Mouse (Mus musculus) left cerebral cortex, postnatal 10 days (tissue): ENCODE data around the gene Hsd3b5. TPM values are rescaled to one million over a fixed set of nuclear protein-coding genes. Genes with fewer than 3 reads are reported as not detected.
"Not testable (repeated sequence)": the region's sequence is repeated elsewhere in the genome, so short reads cannot be mapped to it uniquely, and the experiment has no call there.

ENCODE experiments used
- DNase-seq, 2 experiments: peaks; one replicate each; pipeline ENCODE4 v3.0.0; 2021 to 2022; ENCODE audit warnings: low spot score in 2 of 2, mixed read lengths in 1 of 2; ENCODE audit errors: extremely low spot score in 1 of 2
- intact Hi-C: fragments of 180-260 bp; cut with DNase I; formaldehyde crosslinking; loops from one replicate; pipeline ENCODE4 v1.15.1; 2025
- total RNA-seq, 2 experiments: library from RNA; stranded (reverse); gene quantifications; 2 replicates each; pipeline ENCODE4 v1.2.3; 2021

Gene Hsd3b5
- not detected for total RNA-seq

DNA sequence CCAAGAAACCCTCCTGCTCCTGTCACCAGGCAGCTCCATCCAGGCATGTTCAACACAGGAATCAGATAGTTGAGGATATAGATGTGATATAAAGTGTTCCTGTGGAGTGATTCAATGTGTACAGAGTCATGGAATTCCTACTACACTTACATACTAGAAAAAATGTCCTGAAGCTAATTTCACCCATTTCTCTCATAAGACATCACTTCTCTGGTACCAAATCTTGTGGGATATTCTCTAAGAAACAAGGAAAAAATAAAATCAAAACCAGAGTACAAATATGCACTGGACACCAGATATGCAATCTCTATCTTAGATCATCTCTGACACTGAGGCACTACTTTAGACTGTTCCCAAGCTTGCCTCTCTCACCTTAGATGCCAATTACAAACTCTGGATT lies at the start of gene Hsd3b5:
TSS of gene Hsd3b5 (minus strand) at position 101 of the 400 bp plus-strand sequence.
- intact Hi-C loops = no loop called here
- DNase-seq = no peak

DNA sequence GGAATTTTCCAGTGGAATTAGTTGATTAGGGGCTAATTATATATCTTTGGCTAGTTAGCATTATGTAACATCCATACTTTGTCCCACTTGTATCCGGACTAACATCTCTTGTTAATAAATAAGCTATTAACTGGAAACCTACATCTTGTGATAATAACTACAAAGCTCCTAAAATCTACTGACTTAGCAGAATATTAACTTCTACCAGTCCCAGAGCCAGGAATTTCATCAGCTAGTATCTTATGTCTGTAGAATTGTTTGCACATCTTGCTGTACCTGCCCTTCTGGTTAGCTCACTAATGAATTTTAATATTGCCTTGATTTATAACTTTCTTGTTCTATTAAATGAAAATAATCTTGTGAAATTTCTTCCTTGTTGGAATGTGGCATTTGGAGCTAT lies 5.1 kb upstream of the Hsd3b5 start:
- no peak for DNase-seq
- intact Hi-C loops = no loop called here

DNA sequence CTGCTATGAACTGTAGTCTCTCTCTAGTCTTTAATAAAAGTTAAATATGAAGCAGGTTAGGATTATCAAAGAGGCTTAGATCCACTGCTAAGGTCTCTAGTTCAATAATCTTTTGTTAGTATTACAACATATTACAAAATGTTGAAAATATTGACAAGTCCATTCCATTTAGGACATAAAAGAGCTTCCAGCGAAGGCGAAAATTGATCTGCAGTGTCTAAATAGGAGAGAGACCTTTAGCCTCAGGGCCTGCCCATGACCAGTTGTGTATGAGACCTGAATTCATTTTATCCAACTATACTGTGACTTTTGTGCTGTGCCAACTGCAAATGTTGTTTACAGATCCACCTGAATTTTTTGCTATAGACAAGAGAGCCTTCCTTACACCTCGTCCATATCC lies 419 bp downstream of the Hsd3b5 start:
- intact Hi-C loops = no loop called here
- no peak for DNase-seq

DNA sequence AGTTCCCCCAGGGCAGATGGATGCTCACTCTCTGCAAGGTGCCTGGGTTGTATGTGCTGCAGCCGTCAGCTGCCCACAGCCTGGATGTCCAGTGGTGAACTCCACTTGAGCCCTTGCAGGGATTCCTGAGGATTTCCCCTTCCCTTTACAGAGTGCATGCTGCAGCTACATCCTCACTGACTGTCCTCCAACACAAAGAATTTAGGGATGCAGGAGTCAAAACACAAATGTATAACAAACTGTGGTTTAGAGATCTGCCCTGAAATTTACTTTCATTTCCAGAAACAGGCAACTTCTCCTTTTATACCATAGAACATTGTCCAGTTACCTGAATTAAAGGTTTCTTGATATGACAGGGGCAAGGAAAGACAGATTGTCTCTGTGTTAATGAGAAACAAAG lies 13.3 kb downstream of the Hsd3b5 start:
- DNase-seq, intact Hi-C loops: not testable (repeated sequence)

DNA sequence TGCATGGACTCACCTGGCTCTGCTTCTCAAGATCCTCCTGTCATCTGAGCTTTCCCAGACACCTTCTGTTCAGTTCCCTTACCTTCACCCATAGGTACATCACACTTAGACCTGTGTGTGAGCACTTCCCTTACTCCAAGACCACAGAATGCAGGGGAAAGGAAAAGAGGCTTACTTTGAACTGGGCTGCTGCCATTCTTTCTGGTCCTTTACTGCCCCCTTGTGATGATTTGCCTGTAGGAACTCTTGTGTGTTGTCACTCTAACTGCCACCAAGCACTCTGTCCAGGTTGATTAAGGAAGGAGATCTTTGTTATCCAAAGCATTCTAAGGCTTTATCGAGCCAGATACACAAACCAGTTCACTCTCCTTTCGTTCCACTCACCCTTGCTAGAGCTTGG lies 13.8 kb downstream of the Hsd3b5 start:
- intact Hi-C loops, DNase-seq: not testable (repeated sequence)

DNA sequence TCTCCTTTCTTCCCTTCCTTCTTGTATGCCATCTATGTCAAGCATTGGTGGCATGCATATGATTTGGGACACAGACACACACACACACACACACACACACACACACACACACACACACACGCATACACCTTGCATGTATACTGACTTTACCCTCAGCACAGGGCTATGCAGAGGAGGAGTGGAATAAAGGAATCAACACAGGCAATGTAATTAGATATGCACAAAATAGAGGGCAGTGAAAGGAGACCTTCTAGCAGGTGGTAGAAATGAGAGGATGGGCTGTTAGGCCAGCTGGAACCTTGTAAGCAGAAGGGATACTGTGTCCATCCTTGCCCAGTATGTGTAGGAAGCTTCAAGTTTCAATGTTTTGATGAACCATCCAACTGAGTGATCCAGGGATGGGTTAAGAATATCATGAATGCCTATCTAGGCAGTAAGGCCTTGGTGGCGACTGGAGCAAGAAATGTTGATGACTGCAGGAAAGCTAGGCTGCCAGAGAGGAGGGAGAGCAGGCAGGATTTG lies 15.6 kb downstream of the Hsd3b5 start:
- DNase-seq, intact Hi-C loops: not testable (repeated sequence)

DNA sequence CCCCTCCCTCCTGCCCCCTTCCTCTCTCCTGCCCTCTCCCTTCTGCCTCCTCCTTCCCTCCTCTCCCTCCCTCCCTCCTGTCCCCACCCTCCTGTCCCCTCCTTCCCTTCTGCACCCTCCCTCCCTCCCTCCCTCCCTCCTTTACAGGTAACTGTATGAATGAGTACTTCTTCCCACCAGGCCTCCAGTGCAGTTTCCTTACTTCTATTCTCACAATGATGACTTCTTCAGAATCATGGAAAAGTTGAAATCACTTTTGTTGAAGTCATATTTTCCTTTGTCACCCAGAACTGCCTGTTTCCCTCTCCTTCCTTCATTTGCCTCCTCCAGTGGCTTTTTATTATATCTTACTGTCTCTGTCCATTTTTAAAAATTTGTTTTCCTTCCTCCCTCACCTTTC lies 16.1 kb downstream of the Hsd3b5 start:
- DNase-seq = no peak
- intact Hi-C loops = no loop called here

DNA sequence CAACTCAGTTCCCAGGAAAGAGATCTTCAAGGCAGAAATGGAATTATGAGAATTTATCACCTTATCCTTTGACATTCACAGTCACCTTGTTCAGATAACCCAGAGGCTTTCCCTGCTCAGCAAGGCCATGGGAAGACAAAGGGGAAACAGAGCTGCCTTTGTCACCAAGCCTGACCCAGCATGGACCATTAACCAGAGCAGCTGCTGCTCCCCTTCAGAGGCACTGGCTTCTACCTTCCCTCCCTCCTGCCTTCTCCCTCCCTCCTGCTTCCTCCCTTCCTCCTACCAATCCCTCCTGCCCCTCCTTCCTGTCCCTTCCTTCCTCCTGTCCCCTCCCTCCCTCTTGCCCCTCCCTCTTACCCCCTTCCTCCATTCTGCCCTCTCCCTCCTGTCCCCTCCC lies 16.5 kb downstream of the Hsd3b5 start:
- intact Hi-C loops, DNase-seq: not testable (repeated sequence)

DNA sequence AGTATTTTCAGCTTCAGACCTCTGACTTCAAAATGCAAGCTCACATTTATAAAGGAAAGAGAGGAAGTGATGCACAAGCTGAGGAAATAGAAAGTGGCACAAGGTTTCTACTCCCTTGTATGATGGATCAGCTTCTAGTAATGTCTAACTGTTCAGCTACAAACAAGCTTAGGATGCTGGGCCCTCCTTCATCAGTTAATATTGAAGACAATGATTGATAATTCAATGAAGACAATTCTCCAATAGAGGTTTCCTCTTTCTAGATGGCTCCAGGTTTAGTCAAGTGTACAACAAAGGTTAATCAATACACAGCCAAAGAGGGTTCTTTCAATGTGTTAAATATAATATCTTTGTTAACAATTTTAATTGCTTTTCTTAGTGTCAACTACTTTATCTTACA lies 41.3 kb downstream of the Hsd3b5 start, which contains the start of gene Gm10681:
TSS of gene Gm10681 (minus strand) at position 101 of the 400 bp plus-strand sequence.
- no peak for DNase-seq

DNA sequence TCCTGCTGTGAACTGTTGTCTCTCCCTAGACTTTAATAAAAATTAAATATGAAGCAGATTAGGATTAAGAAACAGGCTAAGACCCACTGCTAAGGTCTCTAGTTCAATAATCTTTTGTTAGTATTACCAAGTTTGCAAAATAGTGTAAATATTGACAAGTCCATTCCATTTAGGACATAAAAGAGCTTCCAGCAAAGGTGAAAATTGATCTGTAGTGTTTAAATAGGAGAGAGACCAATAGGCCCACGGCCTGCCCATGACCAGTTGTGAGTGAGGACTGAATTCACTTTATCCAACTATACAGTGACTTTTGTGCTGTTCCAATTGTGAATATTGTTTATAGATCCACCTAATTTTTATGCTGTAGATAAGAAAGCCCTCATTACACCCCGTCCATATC lies 42.3 kb downstream of the Hsd3b5 start:
- intact Hi-C loops = no loop called here
- DNase-seq = no peak

More for the DNA sequence above, 41.3 kb downstream of the Hsd3b5 start, which contains the start of gene Gm10681:
- intact Hi-C loops = no loop called here

DNA sequence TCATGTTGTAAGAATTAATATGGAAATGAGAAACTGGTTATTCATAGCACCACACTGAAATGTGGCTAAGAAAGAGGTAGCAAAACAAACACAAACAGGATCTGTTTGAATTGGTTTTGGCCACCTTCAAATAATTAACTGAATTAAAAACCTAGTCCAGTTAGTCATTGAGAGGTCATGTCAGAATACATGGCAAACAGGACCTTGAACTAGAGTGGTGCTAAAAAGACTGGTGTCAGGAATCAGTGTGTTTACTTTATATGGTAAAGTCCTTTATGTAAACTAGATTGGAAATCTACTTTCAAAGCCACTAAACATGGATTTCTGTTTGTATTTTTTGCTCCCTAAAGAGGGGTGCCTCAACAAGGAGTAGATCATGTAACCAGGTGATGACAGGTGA lies 47.4 kb downstream of the Hsd3b5 start:
- intact Hi-C loops, DNase-seq: not testable (repeated sequence)

DNA sequence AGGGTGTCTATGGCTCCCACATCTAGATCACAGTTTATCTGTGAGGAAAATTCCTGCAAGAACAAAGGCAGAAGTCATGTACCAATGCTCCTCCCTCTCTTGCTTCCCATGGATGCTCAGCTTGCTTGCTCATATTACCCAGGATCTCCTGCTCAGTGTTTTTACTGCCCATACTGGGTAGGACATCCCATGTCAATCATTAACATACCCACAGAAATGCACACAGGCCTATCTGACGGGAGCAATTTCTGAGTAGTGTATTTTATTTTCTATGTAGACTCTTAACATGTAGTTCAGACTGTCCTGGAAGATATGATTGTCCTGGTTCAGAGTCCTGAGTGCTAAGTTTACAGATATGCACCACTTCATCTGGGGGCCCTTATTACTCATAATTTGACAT lies 47.9 kb downstream of the Hsd3b5 start:
- intact Hi-C loops = not testable (repeated sequence)

DNA sequence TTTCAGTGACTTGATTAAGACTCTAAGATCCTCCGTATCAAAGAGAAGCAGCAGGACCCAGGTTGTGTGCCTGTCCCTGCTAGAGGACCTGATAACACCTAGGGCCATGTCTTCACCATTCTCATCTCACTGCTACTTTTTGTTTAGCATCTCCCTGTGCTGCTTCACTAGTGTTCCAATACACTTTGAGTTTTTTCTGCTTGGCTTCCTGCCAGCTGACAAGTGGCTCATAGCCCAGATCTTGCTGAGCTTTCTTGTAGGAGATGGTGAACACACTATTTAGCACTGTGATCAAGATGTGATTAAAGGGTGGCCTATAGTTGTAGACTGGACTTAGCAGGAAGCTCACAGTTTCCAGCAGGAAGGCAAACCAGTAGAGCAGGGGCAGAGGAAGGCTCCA lies 49.0 kb downstream of the Hsd3b5 start:
- DNase-seq = peak; percentile 66 to 88
- intact Hi-C loops = not testable (repeated sequence)

More for the DNA sequence above, 47.9 kb downstream of the Hsd3b5 start:
- not testable (repeated sequence) for DNase-seq

Other genes with a start within 250 kb of the Hsd3b5 start
- gene Zfp697, start 247.8 kb downstream of the Hsd3b5 start, total RNA-seq = 10 to 100 TPM; 39.2 to 42.4 TPM
- gene Gm4450, start 173.1 kb downstream of the Hsd3b5 start, total RNA-seq = not detected
- gene Hsd3b4, start 119.7 kb downstream of the Hsd3b5 start, total RNA-seq = not detected
- not detected for gene Gm10681, start 41.4 kb downstream of the Hsd3b5 start, total RNA-seq
- under 1 TPM; 0.08 to 0.11 TPM for gene Hsd3b2, start 94.3 kb upstream of the Hsd3b5 start, total RNA-seq
- gene Hsd3b3, start 132.9 kb upstream of the Hsd3b5 start, total RNA-seq = not detected
- gene Hsd3b6, start 184.2 kb upstream of the Hsd3b5 start, total RNA-seq = not detected
- not detected for gene Hsd3b1, start 229.5 kb upstream of the Hsd3b5 start, total RNA-seq